In genomic region chr2:119799961-119800550, GRCm38 (mm10) we compare ENCODE assay signal across 8 mouse cellular contexts. TPM values are rescaled to one million over a fixed set of nuclear protein-coding genes. Genes with fewer than 3 reads are reported as not detected.
A peak's percentile ranks its signal among the peaks of the same experiment; 100 is the strongest.
DNase-seq lines count a peak whose midpoint lies in the region; ATAC-seq and TF ChIP-seq lines count a peak whose summit lies in the region.

No protein-coding gene starts in this region.

- peak overlapping the region; percentile 68 to 75 for H3K4me3 ChIP-seq in heart, embryonic 14.5 days (ENCODE audit: control insufficient read depth in 1 of 2, insufficient read depth in 1 of 2, low read depth in 1 of 2, low read length in 2 of 2)
- peak overlapping the region; percentile 87 for H3K4me3 ChIP-seq in embryonic facial prominence, embryonic 14.5 days (ENCODE audit: low read depth, low read length)
- H3K4me3 ChIP-seq in midbrain, postnatal 0 days (ENCODE audit: low read depth, low read length) = peak overlapping the region; percentile 82

- ATAC-seq in heart, embryonic 14.5 days (ENCODE audit: insufficient number of reproducible peaks, insufficient read depth, low FRiP score, low read depth) = no peak
- peak; percentile 16; the same call in 1 of the 2 replicates for ATAC-seq in embryonic facial prominence, embryonic 14.5 days (ENCODE audit: low read depth)
- peak; percentile 29 for ATAC-seq in midbrain, postnatal 0 days (ENCODE audit: low FRiP score)

- H3K27ac ChIP-seq in heart, embryonic 14.5 days (replicated peaks in 1 of 2; ENCODE audit: control insufficient read depth in 1 of 2, insufficient read depth in 1 of 2, low read depth in 2 of 2, low read length in 2 of 2) = no peak overlapping the region
- H3K27ac ChIP-seq in embryonic facial prominence, embryonic 14.5 days (replicated peaks; ENCODE audit: low read depth, low read length) = peak overlapping the region; percentile 28; the same call in 1 of the 2 replicates
- no peak overlapping the region for H3K27ac ChIP-seq in midbrain, postnatal 0 days (ENCODE audit: low read depth, low read length)

- peak overlapping the region; percentile 79 for H3K9ac ChIP-seq in heart, embryonic 14.5 days (ENCODE audit: low read length)
- H3K9ac ChIP-seq in embryonic facial prominence, embryonic 14.5 days (ENCODE audit: low read depth, low read length) = peak overlapping the region; percentile 90
- H3K9ac ChIP-seq in midbrain, postnatal 0 days (replicated peaks; ENCODE audit: low read length, poor library complexity, severe bottlenecking) = peak overlapping the region; percentile 90

- no peaks in the 10 kb centered on the region for H3K36me3 ChIP-seq in heart, embryonic 14.5 days (ENCODE audit: control insufficient read depth, insufficient read depth, low read length)
- peaks cover 17% of the 10 kb centered on the region for H3K36me3 ChIP-seq in embryonic facial prominence, embryonic 14.5 days (ENCODE audit: control insufficient read depth, insufficient read depth, low read length)
- no peaks in the 10 kb centered on the region for H3K36me3 ChIP-seq in midbrain, postnatal 0 days (ENCODE audit: insufficient read depth, low read length)

- no peak for TF ChIP-seq CTCF in midbrain, postnatal 0 days (IDR thresholded peaks at IDR 0.05)

- H3K4me2 ChIP-seq in heart, embryonic 14.5 days (ENCODE audit: low read length) = peak overlapping the region; percentile 99
- H3K4me2 ChIP-seq in embryonic facial prominence, embryonic 14.5 days (ENCODE audit: low read depth, low read length) = peak overlapping the region; percentile 95
- H3K4me2 ChIP-seq in midbrain, postnatal 0 days (ENCODE audit: low read depth, low read length, poor library complexity, severe bottlenecking) = peak overlapping the region; percentile 96

- DNase-seq in heart, adult 8-10 months (ENCODE audit: low spot score) = no peak
- DNase-seq in ES-CJ7 (ENCODE audit: low read depth, low spot score) (peak; percentile 39), adipocyte (ENCODE audit: low spot score) (no peak)
- DNase-seq in embryonic facial prominence, embryonic 14.5 days (ENCODE audit: low spot score) = no peak
- peak; percentile 43 to 62 for DNase-seq in kidney, postnatal 4 days
- no peak for DNase-seq in midbrain, postnatal 0 days (ENCODE audit: low spot score)
- DNase-seq in left cerebral cortex, adult 11 months (ENCODE audit: low spot score) = no peak

- peaks cover 7% of the 10 kb centered on the region for H3K27me3 ChIP-seq in heart, embryonic 14.5 days (ENCODE audit: control insufficient read depth, insufficient read depth, low read length)
- peaks cover 10% of the 10 kb centered on the region; the same call in 1 of the 2 replicates for H3K27me3 ChIP-seq in embryonic facial prominence, embryonic 14.5 days (replicated peaks; ENCODE audit: control insufficient read depth, insufficient read depth, low read length)
- H3K27me3 ChIP-seq in midbrain, postnatal 0 days (ENCODE audit: insufficient read depth, low read length) = 0 out of 2 replicates have a peak, but pooled peaks cover 4% of the 10 kb centered on the region

- WGBS in heart, embryonic 14.5 days = 1% methylated on average over 16 of the region's 27 CpGs
- under 1% methylated on average over 9 of the region's 27 CpGs for WGBS in embryonic facial prominence, embryonic 14.5 days
- under 1% methylated on average over 21 of the region's 27 CpGs for WGBS in midbrain, postnatal 0 days

- H3K9me3 ChIP-seq in heart, embryonic 14.5 days (ENCODE audit: control insufficient read depth, low read length) = no peaks in the 10 kb centered on the region
- H3K9me3 ChIP-seq in embryonic facial prominence, embryonic 14.5 days (ENCODE audit: control insufficient read depth, low read length) = no peaks in the 10 kb centered on the region
- no peaks in the 10 kb centered on the region for H3K9me3 ChIP-seq in midbrain, postnatal 0 days (ENCODE audit: low read length)

- H3K4me1 ChIP-seq in heart, embryonic 14.5 days (ENCODE audit: control insufficient read depth in 2 of 2, insufficient read depth in 2 of 2, low read length in 2 of 2) = peaks cover 29 to 42% of the 10 kb centered on the region in 2 experiments
- peaks cover 24% of the 10 kb centered on the region for H3K4me1 ChIP-seq in embryonic facial prominence, embryonic 14.5 days (ENCODE audit: control insufficient read depth, insufficient read depth, low read length)
- H3K4me1 ChIP-seq in midbrain, postnatal 0 days (ENCODE audit: insufficient read depth, low read length) = no peaks in the 10 kb centered on the region

RNA-seq across cellular contexts. Expression of gene Tyro3, which starts 2.5 kb away (rescaled TPM):
- polyA plus RNA-seq in heart, embryonic 14.5 days (2014; fragmentation: Nextera tagmentation; extraction: Ambion mirVana) = 6.4 and 6.6 TPM in 2 replicates
- 1 to 10 TPM; 1.7 to 3.3 (median 2.2) TPM for total RNA-seq in heart, adult 8-10 months (2022)
- polyA plus RNA-seq in embryonic facial prominence, embryonic 14.5 days (2014; fragmentation: Nextera tagmentation; extraction: Ambion mirVana) = 20.2 and 23.6 TPM in 2 replicates
- 66.3 and 72.0 TPM in 2 replicates for total RNA-seq in midbrain, postnatal 0 days (2014; rRNA removed)
- 21.3 and 21.8 TPM in 2 replicates for polyA plus RNA-seq in midbrain, postnatal 0 days (2015; fragmentation: Nextera tagmentation; extraction: Ambion mirVana)

RNA-seq across cellular contexts. Expression of gene Rpap1, which starts 12.7 kb away (rescaled TPM):
- 16.8 and 17.6 TPM in 2 replicates for polyA plus RNA-seq in heart, embryonic 14.5 days (2014; fragmentation: Nextera tagmentation; extraction: Ambion mirVana)
- total RNA-seq in heart, adult 8-10 months (2022) = 10 to 100 TPM; 11.9 to 13.7 (median 13.4) TPM
- polyA plus RNA-seq in embryonic facial prominence, embryonic 14.5 days (2014; fragmentation: Nextera tagmentation; extraction: Ambion mirVana) = 18.3 and 22.3 TPM in 2 replicates
- 16.0 and 20.5 TPM in 2 replicates for total RNA-seq in midbrain, postnatal 0 days (2014; rRNA removed)
- polyA plus RNA-seq in midbrain, postnatal 0 days (2015; fragmentation: Nextera tagmentation; extraction: Ambion mirVana) = 11.1 and 11.4 TPM in 2 replicates

RNA-seq across cellular contexts. Expression of gene Ltk, which starts 39.8 kb away (rescaled TPM):
- 0.23 and 0.32 TPM in 2 replicates for polyA plus RNA-seq in heart, embryonic 14.5 days (2014; fragmentation: Nextera tagmentation; extraction: Ambion mirVana)
- total RNA-seq in heart, adult 8-10 months (2022) = not detected
- polyA plus RNA-seq in embryonic facial prominence, embryonic 14.5 days (2014; fragmentation: Nextera tagmentation; extraction: Ambion mirVana) = 0.14 and 0.29 TPM in 2 replicates
- total RNA-seq in midbrain, postnatal 0 days (2014; rRNA removed) = 8.1 and 9.9 TPM in 2 replicates
- polyA plus RNA-seq in midbrain, postnatal 0 days (2015; fragmentation: Nextera tagmentation; extraction: Ambion mirVana) = 2.7 and 3.2 TPM in 2 replicates

RNA-seq across cellular contexts. Expression of gene Itpka, which starts 57.9 kb away (rescaled TPM):
- polyA plus RNA-seq in heart, embryonic 14.5 days (2014; fragmentation: Nextera tagmentation; extraction: Ambion mirVana) = 2.1 and 2.4 TPM in 2 replicates
- under 1 TPM; 0.23 to 0.79 (median 0.54) TPM for total RNA-seq in heart, adult 8-10 months (2022)
- polyA plus RNA-seq in embryonic facial prominence, embryonic 14.5 days (2014; fragmentation: Nextera tagmentation; extraction: Ambion mirVana) = 0.84 and 1.2 TPM in 2 replicates
- total RNA-seq in midbrain, postnatal 0 days (2014; rRNA removed) = 0.42 and 3.4 TPM in 2 replicates
- polyA plus RNA-seq in midbrain, postnatal 0 days (2015; fragmentation: Nextera tagmentation; extraction: Ambion mirVana) = 0.50 and 0.57 TPM in 2 replicates

Comparison
In these comparisons a context has a peak if more than half of its experiments do, and no peak if none do; other contexts are left out.
1. DNase-seq: peak in ES-CJ7 (single experiment) and kidney, postnatal 4 days (2 of 2); none in heart, adult 8-10 months (single experiment), embryonic facial prominence, embryonic 14.5 days (single experiment), midbrain, postnatal 0 days (single experiment), adipocyte (single experiment) and left cerebral cortex, adult 11 months (single experiment).
2. Peak in every context shown above with its lines, with median percentiles within 50 percentile points of each other: H3K4me2 ChIP-seq, H3K4me3 ChIP-seq and H3K9ac ChIP-seq.